ENCODE assay signal across 18 mouse cellular contexts in the genomic region with DNA sequence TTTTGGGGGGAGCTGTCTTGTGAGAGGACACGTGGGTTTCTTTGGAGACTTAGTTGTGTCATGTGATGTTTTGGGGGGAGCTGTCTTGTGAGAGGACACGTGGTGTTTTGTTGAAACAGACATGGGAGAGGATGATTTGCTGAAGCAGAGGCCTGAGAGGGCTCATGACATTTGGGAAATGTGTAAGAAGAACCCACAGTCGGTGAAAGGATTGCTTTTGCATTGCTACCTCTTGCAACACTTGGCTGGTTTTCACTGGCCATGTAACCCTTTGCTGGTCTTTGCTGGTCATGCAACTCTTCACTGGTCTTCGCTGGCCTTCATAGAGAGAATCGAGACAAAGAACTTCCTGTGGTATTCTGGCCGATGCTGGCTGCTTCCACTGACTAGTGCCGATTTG. TPM values are rescaled to one million over a fixed set of nuclear protein-coding genes. Genes with fewer than 3 reads are reported as not detected.
DNase-seq lines count a peak whose midpoint lies in the region; ATAC-seq and TF ChIP-seq lines count a peak whose summit lies in the region.
"Had no signal": no experiment of that assay in that cellular context is flagged by ENCODE, and none has a peak within 500 bp of the region (broad histone marks: within the 10 kb centered on the region; RNA-seq: fewer than 3 reads in every experiment).

No protein-coding gene starts in this region.

- H3K27ac ChIP-seq in CH12.LX (ENCODE audit: insufficient read depth, low read depth), result no peak overlapping the region
- no peak overlapping the region for H3K27ac ChIP-seq in midbrain, embryonic 15.5 days
- H3K27ac ChIP-seq: embryonic facial prominence, embryonic 10.5 days; forebrain, embryonic 13.5 days; heart, embryonic 13.5 days; hindbrain, embryonic 12.5 days had no signal

- 79% methylated on average over 7 of the region's 7 CpGs for whole genome bisulfite sequencing in midbrain, embryonic 15.5 days

- no peaks in the 10 kb centered on the region for H3K27me3 ChIP-seq in CH12.LX (replicated peaks)
- H3K27me3 ChIP-seq in midbrain, embryonic 15.5 days (replicated peaks), result no peaks in the 10 kb centered on the region
- H3K27me3 ChIP-seq: forebrain, embryonic 13.5 days; heart, embryonic 13.5 days; hindbrain, embryonic 12.5 days had no signal

- peaks cover 4% of the 10 kb centered on the region for H3K9me3 ChIP-seq in CH12.LX (replicated peaks; ENCODE audit: low read length)
- H3K9me3 ChIP-seq in midbrain, embryonic 15.5 days, result no peaks in the 10 kb centered on the region
- H3K9me3 ChIP-seq: embryonic facial prominence, embryonic 10.5 days; forebrain, embryonic 13.5 days; heart, embryonic 13.5 days; hindbrain, embryonic 12.5 days had no signal

- H3K4me1 ChIP-seq in CH12.LX (ENCODE audit: control insufficient read depth in 1 of 2, insufficient read depth in 2 of 2), result peaks cover 0 to 2% of the 10 kb centered on the region in 2 experiments; a peak in 1 of 4 replicates
- H3K4me1 ChIP-seq in midbrain, embryonic 15.5 days, result no peaks in the 10 kb centered on the region
- H3K4me1 ChIP-seq: embryonic facial prominence, embryonic 10.5 days; forebrain, embryonic 13.5 days; heart, embryonic 13.5 days; hindbrain, embryonic 12.5 days had no signal

- in situ Hi-C loops in CH12.LX (cut with MboI; ENCODE audit: low pct_ligation_motif_present, low pct_unique_long_range_greater_than_20kb, low sequenced_read_pairs), result loop anchor here (25.0 kb wide), 1 partner anchor 629 kb away; no protein-coding TSS in a partner anchor

- H3K4me3 ChIP-seq in CH12.LX (replicated peaks in 1 of 3; ENCODE audit: low read depth in 2 of 3, low read length in 2 of 3, poor library complexity in 1 of 3), result no peak overlapping the region
- no peak overlapping the region for H3K4me3 ChIP-seq in midbrain, embryonic 15.5 days
- H3K4me3 ChIP-seq: embryonic facial prominence, embryonic 10.5 days; forebrain, embryonic 13.5 days; heart, embryonic 13.5 days; hindbrain, embryonic 12.5 days had no signal

- TF ChIP-seq CTCF in CH12.LX (conservative IDR thresholded peaks at IDR 0.05 in 1 of 2, IDR thresholded peaks at IDR 0.05 in 1 of 2; ENCODE audit: low read depth in 2 of 2, low read length in 2 of 2), result no peak

- no peak overlapping the region for H3K4me2 ChIP-seq in CH12.LX (ENCODE audit: insufficient read depth, low read depth, poor library complexity, severe bottlenecking)
- no peak overlapping the region for H3K4me2 ChIP-seq in midbrain, embryonic 15.5 days
- H3K4me2 ChIP-seq: forebrain, embryonic 13.5 days; heart, embryonic 13.5 days; hindbrain, embryonic 12.5 days had no signal

- peak; percentile 69 for DNase-seq in heart, adult 11 months
- DNase-seq in heart, postnatal 25 days (ENCODE audit: low spot score), result no peak
- no peak for DNase-seq in CH12.LX (ENCODE audit: extremely low read depth)
- DNase-seq in lung, postnatal 14 days, result no peak
- no peak for DNase-seq in layer of hippocampus, adult 9-11 months
- DNase-seq: adrenal gland, postnatal 10 days; cerebellum, adult 11-12 months; cerebellum, adult 9-10 months; forebrain, postnatal 0 days; gastrocnemius, postnatal 14 days; heart, postnatal 4 days had no signal

- H3K36me3 ChIP-seq in CH12.LX (replicated peaks in 1 of 2; ENCODE audit: control insufficient read depth in 1 of 2, insufficient read depth in 1 of 2, low read length in 1 of 2), result no peaks in the 10 kb centered on the region
- no peaks in the 10 kb centered on the region for H3K36me3 ChIP-seq in midbrain, embryonic 15.5 days (replicated peaks)
- H3K36me3 ChIP-seq: embryonic facial prominence, embryonic 10.5 days; heart, embryonic 13.5 days; hindbrain, embryonic 12.5 days had no signal

- H3K79me2 ChIP-seq in CH12.LX (replicated peaks; ENCODE audit: control insufficient read depth, extremely low read depth, insufficient read depth, poor library complexity, severe bottlenecking), result no peaks in the 10 kb centered on the region

- no peak for TF ChIP-seq EP300 in CH12.LX (IDR thresholded peaks at IDR 0.05; ENCODE audit: low read length)

- no peak overlapping the region for H3K9ac ChIP-seq in CH12.LX (ENCODE audit: insufficient read depth, low read depth)
- no peak overlapping the region for H3K9ac ChIP-seq in midbrain, embryonic 15.5 days
- H3K9ac ChIP-seq: forebrain, embryonic 13.5 days; forebrain, postnatal 0 days; heart, embryonic 13.5 days; hindbrain, embryonic 12.5 days had no signal

- intact Hi-C loops in heart, postnatal 25 days (cut with DNase I), result no loop called here

- peak; percentile 61 for ATAC-seq in granulocyte monocyte progenitor cell, adult 5-6 weeks (replicated peaks; ENCODE audit: poor library complexity, severe bottlenecking)
- ATAC-seq in midbrain, embryonic 15.5 days (replicated peaks), result no peak
- ATAC-seq: forebrain, embryonic 13.5 days; forebrain, postnatal 0 days; intestine, postnatal 0 days had no signal

- dilution Hi-C loops in CH12.LX (cut with MboI; ENCODE audit: extremely low pct_ligation_motif_present, extremely low pct_unique_long_range_greater_than_20kb, low sequenced_read_pairs), result no loop called here

- TF ChIP-seq POLR2A in CH12.LX (IDR thresholded peaks at IDR 0.05; ENCODE audit: low read depth, low read length), result no peak

- TF ChIP-seq RAD21 in CH12.LX (IDR thresholded peaks at IDR 0.05; ENCODE audit: low read depth, low read length), result no peak

TF ChIP-seq in CH12.LX, 34 proteins besides CTCF, POLR2A, EP300 and RAD21:
- TF ChIP-seq MAX (IDR thresholded peaks at IDR 0.05; ENCODE audit: low read length), result peak; percentile 44; the same call in 1 of the 2 replicates
- TF ChIP-seq GABPA (IDR thresholded peaks at IDR 0.05; ENCODE audit: insufficient replicate concordance, low read depth, low read length), result no peak
- no peak for TF ChIP-seq USF2 (conservative IDR thresholded peaks at IDR 0.05; ENCODE audit: low read depth, low read length)
- TF ChIP-seq POLR2AphosphoS2 (IDR thresholded peaks at IDR 0.05; ENCODE audit: low read depth, low read length), result no peak
- TF ChIP-seq BHLHE40 (IDR thresholded peaks at IDR 0.05; ENCODE audit: low read depth, low read length), result 0 out of 2 replicates have a peak, but pooled peaks have one; percentile 24

RNA-seq across cellular contexts. Expression of a gene that starts 13.4 kb away (rescaled TPM):
- total RNA-seq in heart, postnatal 25 days (2021), result 10 to 100 TPM in 1 of 2 experiments, 1 to 10 TPM in 1; 8.4 to 10.2 TPM
- total RNA-seq in CH12.LX (2012; rRNA removed), result 19.2 and 21.5 TPM in 2 replicates
- 30.4 TPM in 2 replicates for total RNA-seq in CH12.LX (2014; rRNA removed)
- 24.6 and 27.7 TPM in 2 replicates for polyA plus RNA-seq in CH12.LX (2012; ENCODE audit: insufficient read length, low read depth)
- 56.3 and 72.2 TPM in 2 replicates for total RNA-seq in granulocyte monocyte progenitor cell, adult 5-6 weeks (2014; fragmentation: Nextera tagmentation)
- 58.0 and 81.3 TPM in 2 replicates for total RNA-seq in granulocyte monocyte progenitor cell, adult 5-6 weeks (2017)
- polyA plus RNA-seq in midbrain, embryonic 15.5 days (2015; fragmentation: Nextera tagmentation; extraction: Ambion mirVana), result 38.3 and 38.5 TPM in 2 replicates
